In genomic region chr7:126501684-126502022, GRCm38 (mm10) we compare ENCODE assay signal across 8 mouse cellular contexts. TPM values are rescaled to one million over a fixed set of nuclear protein-coding genes. Genes with fewer than 3 reads are reported as not detected.
DNase-seq lines count a peak whose midpoint lies in the region; ATAC-seq and TF ChIP-seq lines count a peak whose summit lies in the region.

No protein-coding gene starts in this region.

- peak overlapping the region; percentile 100 for H3K27ac ChIP-seq in heart, embryonic 12.5 days (ENCODE audit: poor library complexity, severe bottlenecking)
- peak overlapping the region; percentile 100 for H3K27ac ChIP-seq in forebrain, embryonic 13.5 days
- peak overlapping the region; percentile 95 for H3K27ac ChIP-seq in liver, embryonic 14.5 days

- no peak for TF ChIP-seq CTCF in E14TG2a.4 (conservative IDR thresholded peaks at IDR 0.05; ENCODE audit: low read length)
- peak; percentile 21; the same call in 1 of the 2 replicates for TF ChIP-seq CTCF in liver, embryonic 14.5 days (IDR thresholded peaks at IDR 0.05; ENCODE audit: low read depth)

- peak overlapping the region; percentile 100 for H3K9ac ChIP-seq in heart, embryonic 12.5 days
- H3K9ac ChIP-seq in forebrain, embryonic 13.5 days = peak overlapping the region; percentile 70
- peak overlapping the region; percentile 97 for H3K9ac ChIP-seq in liver, embryonic 14.5 days (replicated peaks)

- H3K36me3 ChIP-seq in heart, embryonic 12.5 days = peaks cover 46% of the 10 kb centered on the region
- H3K36me3 ChIP-seq in E14TG2a.4 (ENCODE audit: insufficient read depth, low read length) = peaks cover 47% of the 10 kb centered on the region
- peaks cover 46% of the 10 kb centered on the region for H3K36me3 ChIP-seq in forebrain, embryonic 13.5 days (ENCODE audit: poor library complexity, severe bottlenecking)
- H3K36me3 ChIP-seq in liver, embryonic 14.5 days (replicated peaks; ENCODE audit: control insufficient read depth, insufficient read depth, low read depth) = peaks cover 45% of the 10 kb centered on the region

- no peak for TF ChIP-seq EP300 in liver, embryonic 14.5 days (IDR thresholded peaks at IDR 0.05; ENCODE audit: low read depth)

- H3K4me3 ChIP-seq in heart, embryonic 12.5 days = peak overlapping the region; percentile 99
- H3K4me3 ChIP-seq in E14TG2a.4 (replicated peaks; ENCODE audit: low read length) = peak overlapping the region; percentile 100
- H3K4me3 ChIP-seq in forebrain, embryonic 13.5 days = peak overlapping the region; percentile 100
- peak overlapping the region; percentile 92 to 98 for H3K4me3 ChIP-seq in liver, embryonic 14.5 days (ENCODE audit: insufficient read depth in 1 of 2, low read depth in 2 of 2, low read length in 2 of 2)

- peaks cover 13% of the 10 kb centered on the region for H3K4me1 ChIP-seq in heart, embryonic 12.5 days (replicated peaks)
- H3K4me1 ChIP-seq in E14TG2a.4 (replicated peaks; ENCODE audit: low read depth, low read length) = peaks cover 72% of the 10 kb centered on the region
- peaks cover 11% of the 10 kb centered on the region for H3K4me1 ChIP-seq in forebrain, embryonic 13.5 days
- peaks cover 5 to 6% of the 10 kb centered on the region in 2 experiments; a peak in 3 of 4 replicates for H3K4me1 ChIP-seq in liver, embryonic 14.5 days (replicated peaks; ENCODE audit: control insufficient read depth in 2 of 2, insufficient read depth in 2 of 2, low read length in 1 of 2)

- 4% methylated on average over 9 of the region's 9 CpGs for WGBS in heart, embryonic 12.5 days
- WGBS in forebrain, embryonic 13.5 days = 1% methylated on average over 9 of the region's 9 CpGs
- 2% methylated on average over 9 of the region's 9 CpGs for WGBS in liver, embryonic 14.5 days (ENCODE audit: insufficient replicate concordance)

- no peak for ATAC-seq in heart, embryonic 12.5 days (ENCODE audit: insufficient number of reproducible peaks, low FRiP score)
- ATAC-seq in forebrain, embryonic 13.5 days = no peak; the same call in 1 of the 2 replicates
- no peak for ATAC-seq in liver, embryonic 14.5 days (ENCODE audit: insufficient read depth)

- no peaks in the 10 kb centered on the region for H3K27me3 ChIP-seq in heart, embryonic 12.5 days (replicated peaks)
- H3K27me3 ChIP-seq in E14TG2a.4 (ENCODE audit: insufficient read depth, low read length) = no peaks in the 10 kb centered on the region
- no peaks in the 10 kb centered on the region for H3K27me3 ChIP-seq in forebrain, embryonic 13.5 days
- no peaks in the 10 kb centered on the region for H3K27me3 ChIP-seq in liver, embryonic 14.5 days (ENCODE audit: control insufficient read depth, insufficient read depth, low read length)

- peak overlapping the region; percentile 83 for H3K4me2 ChIP-seq in heart, embryonic 12.5 days
- H3K4me2 ChIP-seq in forebrain, embryonic 13.5 days = peak overlapping the region; percentile 76
- peak overlapping the region; percentile 81 for H3K4me2 ChIP-seq in liver, embryonic 14.5 days (ENCODE audit: low read depth)

- no peak for DNase-seq in heart, postnatal 4 days
- DNase-seq in liver, embryonic 14.5 days (ENCODE audit: low read depth in 3 of 3, low spot score in 3 of 3) = no peak
- no peak for DNase-seq in urinary bladder, postnatal 25 days (ENCODE audit: low spot score)
- DNase-seq in layer of hippocampus, postnatal 10 days (ENCODE audit: low spot score in 2 of 2) = no peak
- no peak for DNase-seq in urinary bladder, adult 2 months (ENCODE audit: low spot score)

- H3K9me3 ChIP-seq in heart, embryonic 12.5 days (replicated peaks) = no peaks in the 10 kb centered on the region
- no peaks in the 10 kb centered on the region for H3K9me3 ChIP-seq in E14TG2a.4 (ENCODE audit: low read length)
- no peaks in the 10 kb centered on the region for H3K9me3 ChIP-seq in forebrain, embryonic 13.5 days (replicated peaks)
- H3K9me3 ChIP-seq in liver, embryonic 14.5 days (ENCODE audit: control insufficient read depth, low read length) = no peaks in the 10 kb centered on the region

RNA-seq across cellular contexts. Expression of gene Atxn2l, which starts 1.6 kb away (rescaled TPM):
- 49.7 and 52.5 TPM in 2 replicates for polyA plus RNA-seq in heart, embryonic 12.5 days (2016; fragmentation: Nextera tagmentation; extraction: Ambion mirVana)
- 10 to 100 TPM; 60.0 to 65.7 TPM for total RNA-seq in heart, postnatal 4 days (2021)
- polyA plus RNA-seq in forebrain, embryonic 13.5 days (2015; fragmentation: Nextera tagmentation; extraction: Ambion mirVana) = 52.4 and 60.0 TPM in 2 replicates
- 41.3 and 42.9 TPM in 2 replicates for polyA plus RNA-seq in liver, embryonic 14.5 days (2012; rRNA removed)
- 17.3 and 24.3 TPM in 2 replicates for polyA plus RNA-seq in liver, embryonic 14.5 days (2014; fragmentation: Nextera tagmentation; extraction: Ambion mirVana)
- 100 to 1,000 TPM; 118 to 123 TPM for total RNA-seq in layer of hippocampus, postnatal 10 days (2021)
- polyA plus RNA-seq in urinary bladder, adult 2 months (2012; rRNA removed) = 59.3 and 76.0 TPM in 2 replicates

RNA-seq across cellular contexts. Expression of gene Tufm, which starts 14.5 kb away (rescaled TPM):
- polyA plus RNA-seq in heart, embryonic 12.5 days (2016; fragmentation: Nextera tagmentation; extraction: Ambion mirVana) = 167 and 168 TPM in 2 replicates
- 100 to 1,000 TPM; 224 to 238 TPM for total RNA-seq in heart, postnatal 4 days (2021)
- 114 and 123 TPM in 2 replicates for polyA plus RNA-seq in forebrain, embryonic 13.5 days (2015; fragmentation: Nextera tagmentation; extraction: Ambion mirVana)
- 44.6 and 67.8 TPM in 2 replicates for polyA plus RNA-seq in liver, embryonic 14.5 days (2012; rRNA removed)
- polyA plus RNA-seq in liver, embryonic 14.5 days (2014; fragmentation: Nextera tagmentation; extraction: Ambion mirVana) = 73.2 and 82.9 TPM in 2 replicates
- 100 to 1,000 TPM in 1 of 2 experiments, 10 to 100 TPM in 1; 88.2 to 106 TPM for total RNA-seq in layer of hippocampus, postnatal 10 days (2021)
- 76.6 and 83.6 TPM in 2 replicates for polyA plus RNA-seq in urinary bladder, adult 2 months (2012; rRNA removed)

RNA-seq across cellular contexts. Expression of gene Sh2b1, which starts 26.4 kb away (rescaled TPM):
- polyA plus RNA-seq in heart, embryonic 12.5 days (2016; fragmentation: Nextera tagmentation; extraction: Ambion mirVana) = 43.2 and 45.1 TPM in 2 replicates
- 10 to 100 TPM; 47.1 to 51.4 TPM for total RNA-seq in heart, postnatal 4 days (2021)
- polyA plus RNA-seq in forebrain, embryonic 13.5 days (2015; fragmentation: Nextera tagmentation; extraction: Ambion mirVana) = 55.8 and 61.6 TPM in 2 replicates
- polyA plus RNA-seq in liver, embryonic 14.5 days (2012; rRNA removed) = 12.4 and 12.9 TPM in 2 replicates
- polyA plus RNA-seq in liver, embryonic 14.5 days (2014; fragmentation: Nextera tagmentation; extraction: Ambion mirVana) = 8.3 and 9.5 TPM in 2 replicates
- 10 to 100 TPM; 68.1 to 69.6 TPM for total RNA-seq in layer of hippocampus, postnatal 10 days (2021)
- 49.2 and 52.0 TPM in 2 replicates for polyA plus RNA-seq in urinary bladder, adult 2 months (2012; rRNA removed)

RNA-seq across cellular contexts. Expression of gene Atp2a1, which starts 38.7 kb away (rescaled TPM):
- polyA plus RNA-seq in heart, embryonic 12.5 days (2016; fragmentation: Nextera tagmentation; extraction: Ambion mirVana) = 1.7 and 3.2 TPM in 2 replicates
- total RNA-seq in heart, postnatal 4 days (2021) = 1 to 10 TPM in 1 of 2 experiments, under 1 TPM in 1; 0.67 to 9.0 TPM
- polyA plus RNA-seq in forebrain, embryonic 13.5 days (2015; fragmentation: Nextera tagmentation; extraction: Ambion mirVana) = 0.19 and 0.32 TPM in 2 replicates
- 0.15 and 0.16 TPM in 2 replicates for polyA plus RNA-seq in liver, embryonic 14.5 days (2012; rRNA removed)
- polyA plus RNA-seq in liver, embryonic 14.5 days (2014; fragmentation: Nextera tagmentation; extraction: Ambion mirVana) = 0.10 TPM in 1 of 2 replicates, not detected in the other
- under 1 TPM; 0.09 to 0.58 TPM for total RNA-seq in layer of hippocampus, postnatal 10 days (2021)
- 0.22 and 0.57 TPM in 2 replicates for polyA plus RNA-seq in urinary bladder, adult 2 months (2012; rRNA removed)
